Mouse (Mus musculus): ENCODE results near the gene Megf11.

GRCm38 (mm10) chr9:64455910-64456309 is 70.5 kb downstream of the Megf11 start:
- TF ChIP-seq CTCF (IDR thresholded peaks at IDR 0.05; ENCODE audit: low read depth): no peak
- no peak for TF ChIP-seq EP300 (IDR thresholded peaks at IDR 0.05; ENCODE audit: low read depth)
